Mouse (Mus musculus) embryo, embryonic 10.5 days (tissue): ENCODE data around the gene Vat1l.
A peak's percentile ranks its signal among the peaks of the same experiment; 100 is the strongest.

Experiments used
- DNase-seq: peaks from one replicate; pipeline ENCODE4 v3.0.0-alpha.2; 2015; ENCODE audit warnings: low spot score

Gene Vat1l

GRCm38 (mm10) chr8:114205221-114205901 is at the start of gene Vat1l:
Gene Vat1l, plus strand, starts transcription at chr8:114205612.
- DNase-seq = peak; percentile 84

- DNase-seq = no peak
Observed at GRCm38 (mm10) chr8:114158586-114158985, 46.8 kb upstream of the Vat1l start.

GRCm38 (mm10) chr8:114159666-114160065 is 45.7 kb upstream of the Vat1l start:
- no peak for DNase-seq

- no peak for DNase-seq
Observed at GRCm38 (mm10) chr8:114163871-114164270, 41.5 kb upstream of the Vat1l start.

- DNase-seq = no peak
Observed at GRCm38 (mm10) chr8:114164444-114165096, 40.8 kb upstream of the Vat1l start.

GRCm38 (mm10) chr8:114165741-114166140 is 39.7 kb upstream of the Vat1l start:
- no peak for DNase-seq

- no peak for DNase-seq
Observed at GRCm38 (mm10) chr8:114176721-114177120, 28.7 kb upstream of the Vat1l start.

GRCm38 (mm10) chr8:114193334-114193733 is 12.1 kb upstream of the Vat1l start:
- DNase-seq = no peak

- DNase-seq = no peak
Observed at GRCm38 (mm10) chr8:114198990-114199389, 6.4 kb upstream of the Vat1l start.

GRCm38 (mm10) chr8:114206421-114206983 is 1.1 kb downstream of the Vat1l start:
- peak; percentile 31 for DNase-seq

- DNase-seq = no peak
Observed at GRCm38 (mm10) chr8:114207026-114207425, 1.6 kb downstream of the Vat1l start.

- DNase-seq = no peak
Observed at GRCm38 (mm10) chr8:114220779-114221178, 15.4 kb downstream of the Vat1l start.

- no peak for DNase-seq
Observed at GRCm38 (mm10) chr8:114222001-114222400, 16.6 kb downstream of the Vat1l start.

GRCm38 (mm10) chr8:114224001-114224400 is 18.6 kb downstream of the Vat1l start:
- no peak for DNase-seq

- no peak for DNase-seq
Observed at GRCm38 (mm10) chr8:114251321-114252065, 46.1 kb downstream of the Vat1l start.

GRCm38 (mm10) chr8:114258685-114259084 is 53.3 kb downstream of the Vat1l start:
- no peak for DNase-seq

GRCm38 (mm10) chr8:114259713-114260355 is 54.4 kb downstream of the Vat1l start:
- no peak for DNase-seq

GRCm38 (mm10) chr8:114262331-114262730 is 56.9 kb downstream of the Vat1l start:
- DNase-seq = peak; percentile 47

GRCm38 (mm10) chr8:114274558-114274957 is 69.1 kb downstream of the Vat1l start:
- DNase-seq = no peak

- peak; percentile 49 for DNase-seq
Observed at GRCm38 (mm10) chr8:114281101-114281500, 75.7 kb downstream of the Vat1l start.

- peak; percentile 35 for DNase-seq
Observed at GRCm38 (mm10) chr8:114294889-114295748, 89.7 kb downstream of the Vat1l start.
